ENCODE assay signal across 23 mouse cellular contexts in the genomic region with DNA sequence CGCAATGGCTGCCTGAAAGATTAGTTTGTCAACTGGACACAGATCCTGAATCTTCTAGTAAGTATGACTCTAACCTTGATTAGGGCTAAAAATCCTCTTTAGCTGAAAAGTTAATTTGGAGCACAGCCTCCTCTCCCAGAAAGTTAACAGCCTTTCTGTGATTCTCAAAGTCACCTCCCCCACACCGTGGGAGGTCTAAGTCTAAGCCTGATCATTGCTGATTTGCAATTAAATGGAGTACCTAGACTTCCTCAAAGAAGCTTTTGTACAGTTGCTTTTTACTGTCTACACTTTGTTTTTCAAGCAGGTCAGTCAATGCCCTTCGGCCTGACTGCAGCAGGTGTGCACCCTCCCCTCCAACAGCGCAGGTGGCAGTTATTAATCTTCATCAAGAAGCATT. TPM values are rescaled to one million over a fixed set of nuclear protein-coding genes. Genes with fewer than 3 reads are reported as not detected.
"Had no signal": no experiment of that assay in that cellular context is flagged by ENCODE, and none has a peak within 500 bp of the region (broad histone marks: within the 10 kb centered on the region; RNA-seq: fewer than 3 reads in every experiment).

No protein-coding gene starts in this region.

- H3K9ac ChIP-seq: lung, embryonic 15.5 days; midbrain, embryonic 13.5 days; midbrain, embryonic 15.5 days; neural tube, embryonic 12.5 days had no signal

- H3K36me3 ChIP-seq: lung, embryonic 15.5 days; midbrain, embryonic 13.5 days; midbrain, embryonic 15.5 days; neural tube, embryonic 12.5 days had no signal

- H3K27me3 ChIP-seq: lung, embryonic 15.5 days; megakaryocyte, embryonic 14.5 days; midbrain, embryonic 13.5 days; midbrain, embryonic 15.5 days; neural tube, embryonic 12.5 days had no signal

- H3K4me3 ChIP-seq: lung, embryonic 15.5 days; megakaryocyte, embryonic 14.5 days; midbrain, embryonic 13.5 days; midbrain, embryonic 15.5 days; neural tube, embryonic 12.5 days had no signal

- H3K9me3 ChIP-seq: lung, embryonic 15.5 days; midbrain, embryonic 15.5 days; neural tube, embryonic 12.5 days had no signal

- H3K4me1 ChIP-seq: lung, embryonic 15.5 days; megakaryocyte, embryonic 14.5 days; midbrain, embryonic 13.5 days; midbrain, embryonic 15.5 days; neural tube, embryonic 12.5 days had no signal

- H3K27ac ChIP-seq: lung, embryonic 15.5 days; macrophage; midbrain, embryonic 13.5 days; midbrain, embryonic 15.5 days; neural tube, embryonic 12.5 days had no signal

- H3K4me2 ChIP-seq: lung, embryonic 15.5 days; midbrain, embryonic 11.5 days; midbrain, embryonic 13.5 days; midbrain, embryonic 15.5 days; neural tube, embryonic 12.5 days had no signal

- ATAC-seq: lung, postnatal 0 days; midbrain, embryonic 13.5 days; midbrain, embryonic 15.5 days had no signal

- DNase-seq: lung, adult 2 months; lung, postnatal 14 days; lung, postnatal 36 days; right cerebral cortex, postnatal 14 days; thymus, adult 18-20 months; thymus, postnatal 14 days; thymus, postnatal 36 days had no signal

RNA-seq across cellular contexts. Expression of a gene that starts 34.3 kb away (rescaled TPM):
- total RNA-seq: megakaryocyte progenitor cell, adult 5-6 weeks; monocyte, adult 5-6 weeks; neutrophil, adult 5-6 weeks had no signal
- polyA plus RNA-seq: liver, embryonic 16.5 days; macrophage; midbrain, embryonic 13.5 days; midbrain, postnatal 0 days; neural tube, embryonic 14.5 days; stomach, embryonic 14.5 days; thymus, postnatal 0 days had no signal
